Comparison of ENCODE assay signal across 10 mouse cellular contexts in genomic region chr4:152220771-152221410, GRCm38 (mm10). TPM values are rescaled to one million over a fixed set of nuclear protein-coding genes. Genes with fewer than 3 reads are reported as not detected.
DNase-seq lines count a peak whose midpoint lies in the region; ATAC-seq and TF ChIP-seq lines count a peak whose summit lies in the region.
"Had no signal": no experiment of that assay in that cellular context is flagged by ENCODE, and none has a peak within 500 bp of the region (broad histone marks: within the 10 kb centered on the region; RNA-seq: fewer than 3 reads in every experiment).

No protein-coding gene starts in this region.

- no peak overlapping the region for H3K4me3 ChIP-seq in left cerebral cortex, adult 2 months
- no peak overlapping the region for H3K4me3 ChIP-seq in forebrain, embryonic 15.5 days
- H3K4me3 ChIP-seq in midbrain, embryonic 16.5 days (ENCODE audit: low read depth, low read length) = no peak overlapping the region
- no peak overlapping the region for H3K4me3 ChIP-seq in thymus, adult 2 months (ENCODE audit: control insufficient read depth, insufficient read depth, low read length)

- no peak for TF ChIP-seq POLR2A in thymus, adult 2 months (IDR thresholded peaks at IDR 0.05; ENCODE audit: control insufficient read depth, extremely low read depth, insufficient read depth, low read length, poor library complexity)

- no peaks in the 10 kb centered on the region for H3K27me3 ChIP-seq in forebrain, embryonic 15.5 days
- H3K27me3 ChIP-seq in midbrain, embryonic 16.5 days (ENCODE audit: control insufficient read depth, insufficient read depth, low read depth, low read length) = no peaks in the 10 kb centered on the region; the same call in 1 of the 2 replicates
- no peaks in the 10 kb centered on the region for H3K27me3 ChIP-seq in thymus, adult 2 months (ENCODE audit: control insufficient read depth, insufficient read depth, low read length)

- intact Hi-C loops in left cerebral cortex, adult 2 months (cut with DNase I) = no loop called here
- intact Hi-C loops in left cerebral cortex, postnatal 25 days (cut with DNase I) = no loop called here
- intact Hi-C loops in gastrocnemius, postnatal 36 days (cut with DNase I) = no loop called here

- no peak overlapping the region for H3K9ac ChIP-seq in forebrain, embryonic 15.5 days (replicated peaks)
- peak overlapping the region; percentile 48; the same call in 1 of the 2 replicates for H3K9ac ChIP-seq in midbrain, embryonic 16.5 days (ENCODE audit: low read depth, low read length)

- TF ChIP-seq CTCF in left cerebral cortex, adult 2 months (IDR thresholded peaks at IDR 0.05) = no peak
- no peak for TF ChIP-seq CTCF in thymus, adult 2 months (IDR thresholded peaks at IDR 0.05; ENCODE audit: borderline replicate concordance, control insufficient read depth, extremely low read depth, insufficient read depth, low read length, poor library complexity)

- peaks cover 22% of the 10 kb centered on the region for H3K4me1 ChIP-seq in forebrain, embryonic 15.5 days
- peaks cover 25% of the 10 kb centered on the region for H3K4me1 ChIP-seq in midbrain, embryonic 16.5 days (ENCODE audit: control insufficient read depth, insufficient read depth, low read length)
- no peaks in the 10 kb centered on the region for H3K4me1 ChIP-seq in thymus, adult 2 months (replicated peaks; ENCODE audit: control insufficient read depth, insufficient read depth, low read length)

- H3K27ac ChIP-seq in left cerebral cortex, adult 2 months = peak overlapping the region; percentile 82
- peak overlapping the region; percentile 80 for H3K27ac ChIP-seq in forebrain, embryonic 15.5 days (replicated peaks)
- peak overlapping the region; percentile 90 for H3K27ac ChIP-seq in midbrain, embryonic 16.5 days (ENCODE audit: low read length)
- H3K27ac ChIP-seq in thymus, adult 2 months (ENCODE audit: control insufficient read depth, insufficient read depth, low read length) = no peak overlapping the region

- no peaks in the 10 kb centered on the region; the same call in 1 of the 2 replicates for H3K36me3 ChIP-seq in forebrain, embryonic 15.5 days
- peaks cover 10% of the 10 kb centered on the region for H3K36me3 ChIP-seq in midbrain, embryonic 16.5 days (ENCODE audit: control insufficient read depth, insufficient read depth, low read length)
- H3K36me3 ChIP-seq in thymus, adult 2 months (ENCODE audit: control insufficient read depth, insufficient read depth, low read length) = no peaks in the 10 kb centered on the region

- H3K4me2 ChIP-seq in forebrain, embryonic 15.5 days (replicated peaks) = no peak overlapping the region
- H3K4me2 ChIP-seq in midbrain, embryonic 16.5 days (ENCODE audit: low read length) = peak overlapping the region; percentile 17

- no peaks in the 10 kb centered on the region for H3K9me3 ChIP-seq in forebrain, embryonic 15.5 days
- H3K9me3 ChIP-seq in midbrain, embryonic 16.5 days (replicated peaks; ENCODE audit: control insufficient read depth, low read length, poor library complexity, severe bottlenecking) = no peaks in the 10 kb centered on the region

- WGBS in forebrain, embryonic 15.5 days = 31% methylated on average over 7 of the region's 7 CpGs
- 34% methylated on average over 6 of the region's 7 CpGs for WGBS in midbrain, embryonic 16.5 days
- 90% methylated on average over 7 of the region's 7 CpGs for WGBS in thymus, adult 2 months

- DNase-seq in left cerebral cortex, adult 2 months (ENCODE audit: extremely low spot score in 1 of 2, low spot score in 2 of 2) = no peak
- no peak for DNase-seq in left cerebral cortex, postnatal 25 days (ENCODE audit: low spot score in 2 of 2)
- peak; percentile 63 to 78 for DNase-seq in cerebellum, postnatal 25 days
- no peak for DNase-seq in thymus, adult 2 months
- DNase-seq in gastrocnemius, postnatal 36 days = no peak
- no peak for DNase-seq in right cerebral cortex, adult 2 months (ENCODE audit: low spot score in 2 of 2)
- DNase-seq: adrenal gland, postnatal 25 days; kidney, adult 2 months had no signal

- no peak; the same call in 1 of the 2 replicates for ATAC-seq in forebrain, embryonic 15.5 days (replicated peaks)
- ATAC-seq in midbrain, embryonic 16.5 days = peak; percentile 33; the same call in 1 of the 2 replicates

RNA-seq across cellular contexts. Expression of gene Acot7, which starts 43.0 kb away (rescaled TPM):
- total RNA-seq in left cerebral cortex, adult 2 months (2021) = 100 to 1,000 TPM; 300 to 307 TPM
- 100 to 1,000 TPM; 308 to 337 TPM for total RNA-seq in left cerebral cortex, postnatal 25 days (2021)
- polyA plus RNA-seq in forebrain, embryonic 15.5 days (2015; fragmentation: Nextera tagmentation; extraction: Ambion mirVana) = 210 and 219 TPM in 2 replicates
- 437 and 480 TPM in 2 replicates for polyA plus RNA-seq in midbrain, embryonic 16.5 days (2015; fragmentation: Nextera tagmentation; extraction: Ambion mirVana)
- polyA plus RNA-seq in thymus, adult 2 months (2012; rRNA removed) = 56.6 and 80.8 TPM in 2 replicates
- 10 to 100 TPM; 15.0 to 18.5 TPM for total RNA-seq in gastrocnemius, postnatal 36 days (2021)

RNA-seq across cellular contexts. Expression of gene Gpr153, which starts 53.1 kb away (rescaled TPM):
- total RNA-seq in left cerebral cortex, adult 2 months (2021) = 10 to 100 TPM; 29.6 to 35.9 TPM
- 10 to 100 TPM; 26.8 to 37.1 TPM for total RNA-seq in left cerebral cortex, postnatal 25 days (2021)
- 5.7 and 6.3 TPM in 2 replicates for polyA plus RNA-seq in forebrain, embryonic 15.5 days (2015; fragmentation: Nextera tagmentation; extraction: Ambion mirVana)
- 13.8 and 16.2 TPM in 2 replicates for polyA plus RNA-seq in midbrain, embryonic 16.5 days (2015; fragmentation: Nextera tagmentation; extraction: Ambion mirVana)
- polyA plus RNA-seq in thymus, adult 2 months (2012; rRNA removed) = 5.3 and 5.5 TPM in 2 replicates
- total RNA-seq in gastrocnemius, postnatal 36 days (2021) = 1 to 10 TPM; 7.1 to 8.0 TPM

Comparison
In these comparisons a context has a peak if more than half of its experiments do, and no peak if none do; other contexts are left out.
1. DNase-seq: peak in cerebellum, postnatal 25 days (2 of 2); none in left cerebral cortex, adult 2 months (0 of 2), left cerebral cortex, postnatal 25 days (0 of 2), thymus, adult 2 months (single experiment), gastrocnemius, postnatal 36 days (0 of 2) and right cerebral cortex, adult 2 months (0 of 2).
2. RNA of gene Acot7, which starts 43.0 kb away (total RNA-seq): 308 to 337 TPM in left cerebral cortex, postnatal 25 days and 300 to 307 TPM in left cerebral cortex, adult 2 months; 15.0 to 18.5 TPM in gastrocnemius, postnatal 36 days; every median in the first group is over 10 times any median in the second.